In the genomic region with DNA sequence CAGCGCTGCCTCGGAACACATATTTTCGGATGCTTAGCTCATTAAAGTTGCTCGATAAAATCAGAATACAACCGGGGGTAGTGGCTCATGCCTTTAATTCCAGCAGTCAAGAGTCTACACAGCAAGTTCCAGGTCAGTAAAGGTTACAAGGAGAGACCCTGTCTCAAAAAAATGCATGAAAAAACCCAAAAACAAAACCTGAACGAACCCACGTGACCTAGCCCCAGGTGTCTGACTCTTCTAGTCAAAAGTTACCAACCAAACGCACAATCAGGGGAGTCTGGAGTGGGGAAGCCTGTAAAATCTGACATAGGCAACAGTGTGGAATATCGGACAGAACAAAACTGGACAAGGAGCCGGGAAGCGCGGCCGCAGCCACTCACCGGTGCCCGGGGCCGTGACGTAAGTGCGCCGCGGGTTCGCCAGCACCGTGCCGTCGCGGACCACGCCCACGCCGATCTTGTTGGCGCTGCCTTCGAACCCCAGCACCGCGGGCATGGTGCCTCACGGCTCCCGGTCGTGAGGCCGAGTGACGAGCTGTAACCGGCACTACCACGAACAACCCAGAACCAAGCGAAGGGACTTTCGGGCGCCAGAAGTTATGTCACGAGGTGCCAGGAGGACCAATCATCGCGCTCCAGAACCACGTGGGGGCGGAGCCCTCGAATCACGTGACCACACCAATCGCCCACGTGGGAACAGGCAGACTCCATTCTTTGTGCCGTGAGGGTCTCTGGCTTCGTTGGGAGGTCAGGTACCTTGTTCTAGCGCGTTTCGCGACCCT, we compare ENCODE assay signal across 2 mouse cellular contexts.
TF ChIP-seq lines count a peak whose summit lies in the region.

Gene Osgep (minus strand): TSS at position 613 of the 784 bp plus-strand sequence.
Gene Apex1 (plus strand): TSS at position 688 of the 784 bp plus-strand sequence.

TF ChIP-seq in C2C12, 6 proteins besides CTCF, POLR2A, EP300 and RAD21 (continued from another document):
- TF ChIP-seq FOSL1 (IDR thresholded peaks at IDR 0.05; ENCODE audit: insufficient read depth, low read length, poor library complexity, severe bottlenecking), result no peak

TF ChIP-seq in myocyte, 11 proteins besides CTCF, POLR2A, EP300 and RAD21 (continued from another document):
- TF ChIP-seq MYOG (IDR thresholded peaks at IDR 0.05; ENCODE audit: control insufficient read depth in 1 of 3, insufficient read depth in 1 of 3, insufficient read length in 2 of 3, low read depth in 2 of 3) (peak in 1 of 3 experiments; percentile 27), SRF (IDR thresholded peaks at IDR 0.05; ENCODE audit: control insufficient read depth, insufficient read length, low read depth) (no peak), MAX (IDR thresholded peaks at IDR 0.05; ENCODE audit: low read depth) (peak; percentile 87), CEBPB (IDR thresholded peaks at IDR 0.05; ENCODE audit: insufficient read depth, poor library complexity, severe bottlenecking) (no peak), TCF3 (IDR thresholded peaks at IDR 0.05; ENCODE audit: insufficient read length, low read depth) (no peak), MYOD1 (IDR thresholded peaks at IDR 0.05; ENCODE audit: control insufficient read depth in 1 of 3, insufficient read length in 2 of 3, low read depth in 2 of 3) (peak in 1 of 3 experiments; percentile 2), TCF12 (IDR thresholded peaks at IDR 0.05; ENCODE audit: insufficient read depth, poor library complexity, severe bottlenecking) (no peak), REST (IDR thresholded peaks at IDR 0.05; ENCODE audit: insufficient read depth, insufficient read length) (no peak), E2F4 (IDR thresholded peaks at IDR 0.05; ENCODE audit: insufficient read depth) (no peak), POLR2AphosphoS2 (IDR thresholded peaks at IDR 0.05; ENCODE audit: insufficient read length, low read depth) (peak; percentile 98)
